Mouse (Mus musculus) cerebellum, adult 2 months (tissue): ENCODE measurements around the gene Megf8.

Source experiments
- CTCF ChIP-seq: fragments of 200-500 bp; IDR thresholded peaks from 2 replicates; pipeline ENCODE4 v1.5.1; 2011; ENCODE audit warnings: low read depth, mild to moderate bottlenecking, control low read depth, low read length, moderate library complexity, borderline replicate concordance; ENCODE audit not compliant: insufficient read depth
- POLR2A ChIP-seq: fragments of 200-500 bp; IDR thresholded peaks from 2 replicates; pipeline ENCODE4 v1.6.1; 2011; ENCODE audit warnings: low read length, control low read depth, borderline replicate concordance; ENCODE audit not compliant: insufficient read depth

- TF ChIP-seq POLR2A (no peak), CTCF (no peak)
Measured at GRCm38 (mm10) chr7:25275555-25276298, 41.2 kb upstream of the Megf8 start.
